Mouse (Mus musculus): ENCODE results near the gene Llgl1.

GRCm38 (mm10) chr11:60736491-60736890, 37.0 kb downstream of the Llgl1 start:
- no peak for TF ChIP-seq CTCF (IDR thresholded peaks at IDR 0.05)
- no peak for TF ChIP-seq EP300 (IDR thresholded peaks at IDR 0.05)
